Mouse (Mus musculus): Measurements from ENCODE around the gene Pvalb. TPM values are rescaled to one million over a fixed set of nuclear protein-coding genes. Genes with fewer than 3 reads are reported as not detected.
A peak's percentile ranks its signal among the peaks of the same experiment; 100 is the strongest.

Pvalb gene
- polyA plus RNA-seq, 1 experiment from 2014 or later = not detected

- no peak for TF ChIP-seq CTCF (IDR thresholded peaks at IDR 0.05; ENCODE audit: low read depth)
- peak; percentile 8; the same call in 1 of the 2 replicates for ATAC-seq (ENCODE audit: insufficient read depth)
- H3K27ac ChIP-seq (ENCODE audit: low read depth) = no peak overlapping the region
- no peaks in the 10 kb centered on the region for H3K9me3 ChIP-seq (ENCODE audit: low read depth, low read length)
- 21% methylated on average over 26 of the region's 26 CpGs for WGBS
- H3K4me1 ChIP-seq (ENCODE audit: insufficient read depth) = peaks cover 9% of the 10 kb centered on the region
- peak; percentile 16 for DNase-seq
- H3K36me3 ChIP-seq (ENCODE audit: insufficient read depth) = no peaks in the 10 kb centered on the region
- H3K27me3 ChIP-seq (ENCODE audit: insufficient read depth, low read length) = no peaks in the 10 kb centered on the region
- H3K4me3 ChIP-seq (ENCODE audit: low read depth, low read length) = peak overlapping the region; percentile 65
- H3K4me2 ChIP-seq = peak overlapping the region; percentile 87
- H3K9ac ChIP-seq = peak overlapping the region; percentile 74
These were observed 33.0 kb downstream of the Pvalb start for GRCm38 (mm10) chr15:78172899-78173817.

DNA sequence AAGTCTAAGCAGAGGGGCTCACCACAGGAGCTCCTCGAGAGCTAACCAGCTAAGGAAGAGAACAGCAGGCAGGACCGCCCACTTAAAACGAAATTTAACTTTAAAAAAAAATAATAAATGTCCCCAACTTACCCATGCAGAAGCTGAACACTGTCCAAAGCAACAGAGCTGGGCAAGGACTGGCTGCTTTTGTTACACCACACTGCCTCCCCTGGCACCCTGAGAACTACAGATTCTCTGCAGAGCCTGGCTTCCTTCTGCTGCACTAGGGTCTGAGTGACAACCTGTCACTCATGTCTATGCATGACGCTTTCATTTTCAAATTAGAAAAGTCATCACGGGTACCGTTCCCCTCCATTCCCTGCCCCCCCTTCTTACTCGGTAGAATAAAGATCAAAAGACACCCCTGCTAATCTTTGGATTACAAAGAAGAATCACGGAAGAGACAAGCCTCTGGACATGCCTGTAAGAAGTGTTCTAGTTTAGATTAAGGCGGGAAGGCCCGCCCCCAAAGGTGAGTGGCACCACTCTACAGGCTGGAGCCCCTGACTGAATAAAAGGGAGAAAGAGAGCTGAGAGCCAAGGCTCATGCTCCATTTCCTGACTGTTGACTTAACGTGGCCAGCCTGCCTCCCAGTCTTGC lies 33.8 kb downstream of the Pvalb start:
- no peak for DNase-seq
- WGBS = 70% methylated on average over 11 of the region's 11 CpGs
- Histone ChIP-seq H3K27me3 (ENCODE audit: insufficient read depth, low read length) (no peaks in the 10 kb centered on the region), H3K27ac (ENCODE audit: low read depth) (no peak overlapping the region), H3K4me3 (ENCODE audit: low read depth, low read length) (no peak overlapping the region), H3K9ac (no peak overlapping the region), H3K4me1 (ENCODE audit: insufficient read depth) (peaks cover 9% of the 10 kb centered on the region), H3K36me3 (ENCODE audit: insufficient read depth) (no peaks in the 10 kb centered on the region), H3K4me2 (peak overlapping the region; percentile 87), H3K9me3 (ENCODE audit: low read depth, low read length) (no peaks in the 10 kb centered on the region)
- TF ChIP-seq CTCF (IDR thresholded peaks at IDR 0.05; ENCODE audit: low read depth) = no peak
- ATAC-seq (ENCODE audit: insufficient read depth) = no peak

GRCm38 (mm10) chr15:78171651-78172050 lies 34.5 kb downstream of the Pvalb start:
- 88% methylated on average over 10 of the region's 10 CpGs for WGBS

GRCm38 (mm10) chr15:78170708-78171107 lies 35.5 kb downstream of the Pvalb start:
- no peaks in the 10 kb centered on the region for H3K27me3 ChIP-seq (ENCODE audit: insufficient read depth, low read length)
- H3K4me2 ChIP-seq = no peak overlapping the region
- no peak for DNase-seq
- peaks cover 9% of the 10 kb centered on the region for H3K4me1 ChIP-seq (ENCODE audit: insufficient read depth)
- WGBS = 89% methylated on average over 15 of the region's 15 CpGs
- H3K9ac ChIP-seq = no peak overlapping the region
- no peak overlapping the region for H3K27ac ChIP-seq (ENCODE audit: low read depth)
- peaks cover 7% of the 10 kb centered on the region; the same call in 1 of the 2 replicates for H3K36me3 ChIP-seq (ENCODE audit: insufficient read depth)
- no peaks in the 10 kb centered on the region for H3K9me3 ChIP-seq (ENCODE audit: low read depth, low read length)
- H3K4me3 ChIP-seq (ENCODE audit: low read depth, low read length) = no peak overlapping the region
- no peak for TF ChIP-seq CTCF (IDR thresholded peaks at IDR 0.05; ENCODE audit: low read depth)
- no peak for ATAC-seq (ENCODE audit: insufficient read depth)

More at GRCm38 (mm10) chr15:78171651-78172050, 34.5 kb downstream of the Pvalb start:
- Histone ChIP-seq H3K4me1 (ENCODE audit: insufficient read depth) (peaks cover 9% of the 10 kb centered on the region), H3K27me3 (ENCODE audit: insufficient read depth, low read length) (no peaks in the 10 kb centered on the region), H3K27ac (ENCODE audit: low read depth) (no peak overlapping the region), H3K36me3 (ENCODE audit: insufficient read depth) (no peaks in the 10 kb centered on the region), H3K4me2 (no peak overlapping the region), H3K4me3 (ENCODE audit: low read depth, low read length) (no peak overlapping the region), H3K9ac (no peak overlapping the region), H3K9me3 (ENCODE audit: low read depth, low read length) (no peaks in the 10 kb centered on the region)
- ATAC-seq (ENCODE audit: insufficient read depth) (no peak), DNase-seq (no peak)
- TF ChIP-seq CTCF (IDR thresholded peaks at IDR 0.05; ENCODE audit: low read depth) = peak; percentile 23; the same call in 1 of the 2 replicates

- TF ChIP-seq CTCF (IDR thresholded peaks at IDR 0.05; ENCODE audit: low read depth) = no peak
- H3K4me1 ChIP-seq (ENCODE audit: insufficient read depth) = peaks cover 9% of the 10 kb centered on the region
- H3K27ac ChIP-seq (ENCODE audit: low read depth) = no peak overlapping the region
- H3K27me3 ChIP-seq (ENCODE audit: insufficient read depth, low read length) = no peaks in the 10 kb centered on the region
- H3K4me2 ChIP-seq = no peak overlapping the region
- DNase-seq = no peak
- H3K9ac ChIP-seq = no peak overlapping the region
- H3K36me3 ChIP-seq (ENCODE audit: insufficient read depth) = peaks cover 8% of the 10 kb centered on the region; the same call in 1 of the 2 replicates
- ATAC-seq (ENCODE audit: insufficient read depth) = no peak
- H3K9me3 ChIP-seq (ENCODE audit: low read depth, low read length) = no peaks in the 10 kb centered on the region
- H3K4me3 ChIP-seq (ENCODE audit: low read depth, low read length) = no peak overlapping the region
- WGBS = 67% methylated on average over 11 of the region's 11 CpGs
These were observed 36.6 kb downstream of the Pvalb start for GRCm38 (mm10) chr15:78169566-78169965.

DNA sequence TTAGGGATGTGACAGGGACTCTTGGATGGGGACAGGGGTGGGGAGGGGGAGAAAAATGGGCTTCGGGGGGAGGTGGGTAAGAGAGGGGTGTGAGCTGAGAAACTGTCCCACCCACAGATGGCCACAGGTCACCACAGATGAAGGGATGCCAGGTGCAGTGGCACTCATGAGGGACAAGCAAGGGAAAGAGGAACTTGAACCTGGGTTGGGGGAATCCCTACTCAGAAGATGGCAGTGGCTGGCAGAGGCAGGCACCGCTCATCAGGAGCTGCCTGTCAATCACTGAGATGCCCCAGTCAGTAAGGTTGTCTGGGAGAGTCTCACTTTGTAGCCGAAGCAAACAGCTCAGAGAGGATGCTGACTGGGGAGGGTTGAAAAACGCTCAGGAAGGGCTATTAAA lies 40.9 kb downstream of the Pvalb start:
- Histone ChIP-seq H3K36me3 (ENCODE audit: insufficient read depth) (peaks cover 19% of the 10 kb centered on the region), H3K4me1 (ENCODE audit: insufficient read depth) (no peaks in the 10 kb centered on the region), H3K9ac (no peak overlapping the region), H3K27ac (ENCODE audit: low read depth) (no peak overlapping the region), H3K4me3 (ENCODE audit: low read depth, low read length) (no peak overlapping the region), H3K9me3 (ENCODE audit: low read depth, low read length) (no peaks in the 10 kb centered on the region), H3K4me2 (no peak overlapping the region), H3K27me3 (ENCODE audit: insufficient read depth, low read length) (no peaks in the 10 kb centered on the region)
- no peak for TF ChIP-seq CTCF (IDR thresholded peaks at IDR 0.05; ENCODE audit: low read depth)
- 86% methylated on average over 4 of the region's 4 CpGs for WGBS
- ATAC-seq (ENCODE audit: insufficient read depth) = no peak
- DNase-seq = no peak

DNA sequence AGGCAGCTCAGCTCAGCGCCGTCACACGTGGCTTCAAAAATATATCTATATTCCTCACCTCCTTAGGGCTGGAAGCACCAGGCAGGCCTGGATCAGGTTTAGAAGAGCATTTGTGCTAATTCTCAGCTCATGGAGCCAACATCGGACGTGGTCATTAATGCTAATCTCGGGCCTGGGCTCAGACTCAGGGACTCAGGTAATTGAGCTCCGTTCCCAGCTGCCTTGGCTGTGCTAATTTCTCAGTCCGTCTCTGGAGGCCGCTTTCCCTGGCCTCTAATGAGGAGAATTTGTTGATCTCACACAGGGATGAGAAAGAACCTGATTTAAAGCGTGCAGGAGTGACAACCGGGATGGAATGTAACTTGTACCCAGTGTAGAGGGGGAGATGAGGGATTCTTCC lies 41.7 kb downstream of the Pvalb start:
- no peaks in the 10 kb centered on the region for H3K4me1 ChIP-seq (ENCODE audit: insufficient read depth)
- no peaks in the 10 kb centered on the region for H3K27me3 ChIP-seq (ENCODE audit: insufficient read depth, low read length)
- no peak overlapping the region for H3K4me3 ChIP-seq (ENCODE audit: low read depth, low read length)
- no peak for TF ChIP-seq CTCF (IDR thresholded peaks at IDR 0.05; ENCODE audit: low read depth)
- H3K4me2 ChIP-seq = no peak overlapping the region
- no peak overlapping the region for H3K27ac ChIP-seq (ENCODE audit: low read depth)
- DNase-seq = no peak
- peaks cover 19% of the 10 kb centered on the region for H3K36me3 ChIP-seq (ENCODE audit: insufficient read depth)
- no peak overlapping the region for H3K9ac ChIP-seq
- H3K9me3 ChIP-seq (ENCODE audit: low read depth, low read length) = no peaks in the 10 kb centered on the region
- 88% methylated on average over 11 of the region's 11 CpGs for WGBS
- ATAC-seq (ENCODE audit: insufficient read depth) = no peak
